Mouse (Mus musculus) left cerebral cortex, postnatal 36 days (tissue): ENCODE data around the gene Ppox. TPM values are rescaled to one million over a fixed set of nuclear protein-coding genes. Genes with fewer than 3 reads are reported as not detected.
"Not testable (repeated sequence)": the region's sequence is repeated elsewhere in the genome, so short reads cannot be mapped to it uniquely, and the experiment has no call there.

Experiments used
- DNase-seq, 2 experiments: peaks; one replicate each; pipeline ENCODE4 v3.0.0; 2021 to 2022; ENCODE audit warnings: low spot score in 2 of 2, mixed read lengths in 1 of 2
- intact Hi-C: fragments of 180-260 bp; cut with DNase I; formaldehyde crosslinking; loops from one replicate; pipeline ENCODE4 v1.15.1; 2025
- total RNA-seq, 2 experiments: library from RNA; stranded (reverse); gene quantifications; 2 replicates each; pipeline ENCODE4 v1.2.3; 2021

The Ppox gene
- total RNA-seq: 10 to 100 TPM; 21.7 to 26.6 TPM

DNA sequence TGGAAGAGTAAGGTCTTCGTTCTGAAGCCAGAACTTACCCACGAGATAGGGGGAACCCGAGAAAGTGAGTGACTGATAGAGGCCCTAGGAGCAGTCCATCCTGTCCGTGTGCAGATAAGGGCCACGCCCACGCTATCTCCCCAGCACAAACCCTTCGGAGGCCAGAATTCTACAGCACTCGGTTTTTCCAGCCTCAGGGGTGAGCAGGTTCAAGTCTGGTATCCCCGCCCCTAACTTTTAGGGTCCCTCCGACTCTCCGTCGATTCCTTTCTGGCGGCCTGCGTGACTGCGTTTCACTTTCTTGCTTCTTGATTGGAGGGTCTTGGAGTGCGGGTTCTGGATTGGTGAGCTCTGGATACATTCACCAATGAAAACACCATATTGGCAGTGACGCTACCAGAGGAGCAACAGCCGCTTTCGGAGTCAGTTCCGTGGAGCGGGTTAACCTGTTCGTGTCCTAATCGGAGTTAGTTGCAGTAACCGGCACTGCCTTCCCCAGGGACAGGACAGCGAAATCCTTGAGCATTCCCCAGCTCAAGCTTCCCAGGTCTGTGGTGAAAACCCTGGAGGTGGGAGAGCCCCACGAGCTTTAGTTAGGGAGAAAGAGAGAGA is at the start of gene Ppox:
TSS of gene Ppox (minus strand) at position 271 of the 612 bp plus-strand sequence.
- DNase-seq: peak; percentile 91 to 94
- intact Hi-C loops: no loop called here

DNA sequence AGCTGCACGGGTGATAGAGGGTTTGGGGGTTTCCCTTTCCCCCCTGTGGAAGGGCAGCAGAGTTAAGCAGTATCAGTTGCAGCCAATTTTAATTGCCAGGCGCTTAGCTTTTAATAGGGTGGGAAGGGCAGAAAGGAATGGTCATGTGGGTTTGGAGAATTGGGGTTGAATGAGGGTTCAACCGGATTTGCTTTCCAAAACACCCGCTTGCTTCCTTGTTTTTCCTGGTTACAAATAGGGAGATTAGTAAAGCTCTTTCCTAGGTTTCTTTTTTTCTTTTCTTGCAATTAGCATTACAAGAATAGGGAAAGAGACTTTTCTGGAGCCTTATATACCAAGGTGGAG is 49.2 kb upstream of the Ppox start:
- DNase-seq: no peak
- intact Hi-C loops: no loop called here

DNA sequence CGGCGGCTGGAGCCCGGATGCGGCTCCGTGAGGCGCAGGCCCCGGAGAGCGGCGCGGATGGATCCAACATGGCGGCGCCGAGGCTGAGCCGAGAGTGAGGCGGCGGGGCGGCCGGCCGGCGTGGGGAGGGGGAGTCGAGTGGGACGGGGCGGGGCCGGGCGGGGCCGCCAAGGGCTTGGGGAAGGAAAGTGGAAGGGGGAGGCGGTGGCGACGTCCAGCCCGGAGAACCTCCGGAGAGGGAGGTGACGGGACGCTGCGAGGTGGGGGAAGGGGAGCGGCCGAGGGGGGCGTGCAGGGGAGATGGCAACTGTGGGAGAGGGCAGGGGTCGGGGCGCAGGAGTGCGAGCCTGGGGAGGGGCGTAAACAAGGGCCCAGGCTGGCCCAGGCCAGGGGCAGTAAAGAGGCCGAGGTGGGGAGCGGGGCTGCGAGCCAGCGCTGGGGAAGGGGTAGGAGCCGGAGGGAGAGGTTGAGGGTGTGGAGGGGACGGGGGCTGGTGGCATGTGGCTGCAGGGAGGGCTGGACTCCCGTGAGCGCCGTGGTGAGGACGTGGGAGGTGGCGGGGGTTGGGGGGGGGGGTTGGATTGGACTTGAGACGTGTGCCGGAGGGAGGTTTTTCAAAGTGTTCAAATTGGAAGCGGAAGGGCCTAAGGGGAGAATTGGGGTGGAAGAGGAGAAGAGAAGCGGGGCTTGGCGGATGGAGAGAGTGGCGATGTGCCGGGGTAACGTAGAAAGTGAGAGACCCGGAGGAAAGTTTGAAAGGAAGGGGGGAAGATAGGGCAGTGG is 48.6 kb upstream of the Ppox start:
- peak in 1 of 2 experiments; percentile 57 for DNase-seq

DNA sequence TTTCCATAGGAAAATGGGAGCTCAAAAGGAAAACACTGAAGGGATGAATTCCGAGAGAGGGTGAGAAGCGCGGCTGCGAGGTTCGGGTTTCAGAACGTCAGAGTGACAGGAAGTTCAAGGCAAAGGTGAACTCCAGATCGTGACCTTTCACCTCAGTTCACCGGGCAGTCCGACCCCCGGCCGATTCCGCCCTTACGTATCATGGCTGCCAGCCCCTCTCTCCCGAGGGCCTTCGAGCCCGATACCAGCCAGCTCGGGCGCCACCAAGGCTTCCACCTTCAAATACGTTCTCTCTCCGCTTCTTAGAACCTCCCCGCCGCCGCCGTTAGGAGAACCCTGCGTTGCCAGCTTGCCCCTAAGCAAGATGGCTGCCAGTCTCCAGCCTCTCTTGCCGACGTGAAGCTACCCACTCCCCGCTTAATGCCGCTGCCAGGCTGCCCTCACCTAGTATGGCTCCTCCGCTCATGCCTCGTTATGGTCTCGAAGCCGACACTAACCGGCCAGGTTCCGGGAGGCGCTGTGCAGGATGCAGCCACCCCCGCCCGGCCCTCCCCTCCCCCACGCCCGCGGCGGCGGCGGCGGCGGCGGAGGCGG is 48.0 kb upstream of the Ppox start, which contains the start of gene Dedd:
TSS of gene Dedd (plus strand) at position 307 of the 594 bp plus-strand sequence.
- intact Hi-C loops: loop anchor here (1.0 kb wide), 3 partner anchors 16 to 82 kb away; partner anchors contain the start of genes Nit1, Pfdn2 and Usf1
- DNase-seq: peak; percentile 94 to 95

More for the DNA sequence above, 48.6 kb upstream of the Ppox start:
- intact Hi-C loops: loop anchor here (1.0 kb wide), 3 partner anchors 16 to 82 kb away; partner anchors contain the start of genes Nit1, Pfdn2 and Usf1

DNA sequence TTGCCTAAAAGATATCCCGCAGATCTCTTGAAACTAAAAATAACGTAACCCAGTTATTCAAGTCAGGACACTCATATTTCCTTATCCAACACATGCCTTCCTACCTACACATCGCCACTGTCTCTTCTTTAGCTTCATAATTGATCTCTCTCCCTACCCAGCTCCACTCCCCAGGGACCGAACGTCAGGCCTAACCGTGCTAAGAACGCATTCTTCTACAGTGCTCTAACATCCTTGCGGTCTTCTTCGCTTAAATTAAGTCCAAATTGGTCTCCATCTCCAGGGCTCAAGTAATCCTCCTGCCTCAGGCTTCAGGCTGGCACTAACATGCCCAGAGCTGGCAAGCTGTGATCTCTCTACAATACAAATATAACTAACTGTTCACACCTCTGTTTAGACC is 47.3 kb upstream of the Ppox start:
- intact Hi-C loops: no loop called here
- no peak for DNase-seq

DNA sequence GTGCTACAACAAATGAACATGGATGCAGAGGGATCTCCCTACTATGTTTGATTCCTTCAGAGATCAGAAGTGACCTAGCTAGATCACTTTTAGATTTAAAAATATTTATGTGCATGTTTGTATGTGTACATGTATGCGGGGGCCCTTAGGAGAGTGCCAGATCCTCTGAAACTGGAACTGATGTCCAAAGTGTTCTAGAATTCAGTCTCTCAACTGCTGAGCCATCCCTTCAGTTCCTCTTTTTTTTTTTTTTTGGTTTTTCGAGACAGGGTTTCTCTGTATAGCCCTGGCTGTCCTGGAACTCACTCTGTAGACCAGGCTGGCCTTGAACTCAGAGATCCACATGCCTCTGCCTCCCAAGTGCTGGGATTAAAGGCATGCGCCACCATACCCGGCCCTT is 45.6 kb upstream of the Ppox start:
- intact Hi-C loops, DNase-seq: not testable (repeated sequence)

DNA sequence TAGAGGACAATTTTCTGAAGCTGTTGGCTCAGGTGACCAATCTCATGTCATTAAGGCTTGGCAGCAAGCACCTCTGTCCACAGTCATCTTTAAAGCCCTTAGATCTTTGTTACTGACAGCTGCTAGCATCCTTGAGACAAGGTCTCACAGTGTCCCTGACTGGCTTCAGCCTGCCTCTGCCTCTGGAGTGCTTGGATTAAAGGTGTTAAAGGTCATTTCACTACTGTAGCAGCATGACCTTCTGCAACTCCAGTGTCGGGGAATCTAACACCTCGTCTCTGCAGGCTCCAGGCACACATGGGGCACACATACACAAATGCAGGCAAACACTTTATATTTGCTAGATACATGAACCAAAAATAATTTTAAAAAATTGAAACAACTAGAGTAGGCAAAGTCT is 44.6 kb upstream of the Ppox start:
- intact Hi-C loops: no loop called here
- no peak for DNase-seq

DNA sequence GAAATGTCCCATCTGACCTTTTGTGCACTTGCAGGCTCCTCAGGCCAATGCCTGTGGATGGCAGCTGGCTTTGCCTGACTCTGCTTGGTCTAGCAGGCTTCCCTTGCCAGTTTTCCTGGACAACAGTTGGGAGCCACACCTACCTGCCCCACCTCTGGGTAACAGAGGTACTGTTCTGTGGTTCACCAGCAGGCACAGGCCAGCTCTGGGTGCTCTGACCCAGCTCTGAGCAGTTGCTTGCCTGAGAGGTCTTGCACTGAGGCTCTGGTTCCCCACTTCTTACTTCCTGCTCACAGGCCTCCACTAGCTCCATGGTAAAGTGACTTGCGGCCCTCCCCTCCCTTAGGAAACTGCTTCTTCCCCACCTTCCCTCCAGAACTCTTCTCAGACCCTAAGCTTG is 41.0 kb upstream of the Ppox start:
- DNase-seq: no peak
- intact Hi-C loops: no loop called here

DNA sequence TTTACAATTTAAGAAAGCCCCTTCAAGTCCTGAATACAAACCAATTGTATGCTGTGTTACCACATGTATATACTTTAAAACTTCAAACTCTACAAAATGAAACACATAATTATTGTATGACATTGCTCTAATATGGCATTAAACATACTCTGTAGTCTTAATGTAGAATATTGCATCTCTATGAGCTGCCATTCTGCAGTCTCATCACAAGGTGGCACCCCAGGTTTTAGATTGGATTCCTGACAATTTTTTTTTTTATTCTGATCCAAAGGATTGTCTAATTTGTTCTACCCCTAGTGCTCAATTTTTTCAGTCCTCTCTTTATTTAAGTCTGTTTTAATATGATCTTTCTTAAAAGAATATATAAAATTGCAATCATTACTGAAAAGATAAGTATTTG is 40.4 kb upstream of the Ppox start:
- intact Hi-C loops: no loop called here
- DNase-seq: no peak

DNA sequence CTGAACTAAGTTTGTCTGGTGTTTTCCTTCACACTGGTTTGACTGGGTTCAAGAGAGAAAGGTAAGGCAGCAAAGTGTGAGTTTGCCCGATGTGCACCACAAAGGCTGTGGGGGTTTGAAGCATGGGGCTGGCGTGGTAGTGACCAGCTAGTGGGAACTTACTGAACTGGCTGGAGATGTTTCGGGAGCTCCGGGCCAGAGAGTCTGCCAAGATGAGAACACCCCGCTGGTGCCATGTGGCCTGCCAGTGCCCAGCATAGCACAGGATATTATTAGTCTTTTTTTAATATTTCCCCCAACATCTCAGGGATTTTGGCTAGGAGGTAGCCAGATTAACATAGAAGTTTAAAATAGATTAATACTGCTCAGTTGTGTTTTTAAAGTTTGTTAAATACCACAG is 39.2 kb upstream of the Ppox start:
- intact Hi-C loops: no loop called here
- no peak for DNase-seq

DNA sequence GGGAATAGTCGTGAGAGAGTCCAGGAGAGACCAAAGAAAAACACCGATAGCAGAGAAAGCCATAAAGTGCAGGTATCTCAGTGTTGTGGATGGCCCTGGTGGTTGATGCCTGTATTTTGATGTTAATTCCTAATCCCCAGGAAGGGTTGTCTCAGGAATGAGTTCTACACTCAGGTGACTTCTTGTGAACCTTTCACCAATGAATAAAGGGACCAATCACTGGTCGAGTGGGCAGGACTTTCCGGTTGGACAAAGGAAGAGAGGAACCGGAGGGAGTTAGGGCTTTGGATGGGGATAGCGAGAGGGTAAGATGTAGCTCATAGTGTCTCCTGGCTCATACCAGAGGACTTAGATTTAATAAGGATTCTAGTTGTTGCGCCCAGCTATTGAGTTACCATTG is 38.8 kb upstream of the Ppox start:
- intact Hi-C loops: no loop called here
- DNase-seq: no peak

DNA sequence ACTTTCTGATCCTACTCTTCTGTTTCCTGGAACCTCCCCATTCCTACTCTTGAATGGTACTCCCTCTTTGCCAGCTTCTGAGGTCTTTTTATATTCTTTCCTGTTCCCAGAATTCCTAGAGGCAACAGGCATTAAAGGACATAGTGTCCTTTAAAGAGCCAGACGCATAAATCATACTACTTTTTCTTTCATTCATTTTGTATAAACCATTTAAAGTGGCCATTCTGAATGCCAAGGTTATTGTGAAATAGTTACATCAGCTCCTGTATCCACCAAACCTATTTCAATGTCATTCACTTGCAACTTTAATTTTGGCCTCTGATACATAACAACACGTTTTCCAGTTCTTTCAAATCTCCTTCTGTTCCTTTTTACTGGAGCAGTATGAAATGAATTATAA is 28.3 kb upstream of the Ppox start:
- intact Hi-C loops: no loop called here
- no peak for DNase-seq

DNA sequence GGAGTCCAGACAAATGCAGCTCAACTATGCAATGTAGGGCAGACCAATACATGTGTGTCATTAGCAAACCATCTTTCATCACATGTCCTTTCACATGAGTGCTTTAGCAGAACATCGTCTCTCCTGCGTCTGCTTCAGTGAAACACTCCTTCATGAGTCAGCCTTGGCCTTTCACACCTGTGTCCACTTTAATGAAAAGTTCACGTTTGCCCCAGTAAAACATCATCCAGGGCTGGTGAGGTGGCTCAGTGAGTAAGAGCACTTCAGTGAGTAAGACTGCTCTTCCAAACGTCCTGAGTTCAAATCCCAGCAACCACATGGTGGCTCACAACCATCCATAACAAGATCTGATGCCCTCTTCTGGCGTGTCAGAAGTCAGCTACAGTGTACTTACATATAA is 25.2 kb upstream of the Ppox start:
- DNase-seq, intact Hi-C loops: not testable (repeated sequence)

DNA sequence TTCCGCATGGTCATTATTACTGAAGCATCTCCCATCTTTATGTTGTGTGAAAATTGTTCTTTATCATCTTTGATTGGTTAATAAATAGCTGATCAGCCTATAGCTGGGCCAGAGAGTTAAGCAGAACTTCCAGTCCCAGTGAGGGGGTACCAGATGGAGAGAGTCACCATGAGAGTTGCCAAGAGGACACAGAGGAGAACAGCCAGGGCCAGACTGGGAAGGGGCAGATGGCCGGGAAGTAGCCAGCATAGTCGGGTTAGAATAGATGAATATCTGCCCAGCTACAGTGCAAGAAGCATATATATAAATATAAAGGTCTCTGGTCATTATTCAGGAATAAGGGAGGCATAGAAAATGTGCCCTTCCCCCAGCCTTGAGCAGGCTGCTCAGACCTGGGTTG is 17.2 kb upstream of the Ppox start:
- no peak for DNase-seq

DNA sequence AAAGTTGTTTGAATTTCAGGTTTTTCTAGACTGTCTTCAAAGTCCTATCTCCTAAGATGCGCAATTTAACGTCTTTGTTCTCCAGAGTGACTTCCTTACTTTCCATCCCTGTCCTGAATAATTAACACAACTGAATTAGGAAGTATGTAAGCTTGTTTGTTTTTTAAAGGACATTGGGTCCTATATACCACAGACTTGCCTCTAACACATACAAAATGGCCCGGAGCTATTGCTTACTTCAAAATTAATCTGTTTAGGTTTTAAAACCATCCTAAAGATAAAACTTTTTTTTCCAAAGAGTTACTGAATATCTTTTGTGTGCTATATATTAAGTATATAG is 14.0 kb upstream of the Ppox start:
- intact Hi-C loops: no loop called here
- DNase-seq: no peak

More for the DNA sequence above, 17.2 kb upstream of the Ppox start:
- intact Hi-C loops: no loop called here

DNA sequence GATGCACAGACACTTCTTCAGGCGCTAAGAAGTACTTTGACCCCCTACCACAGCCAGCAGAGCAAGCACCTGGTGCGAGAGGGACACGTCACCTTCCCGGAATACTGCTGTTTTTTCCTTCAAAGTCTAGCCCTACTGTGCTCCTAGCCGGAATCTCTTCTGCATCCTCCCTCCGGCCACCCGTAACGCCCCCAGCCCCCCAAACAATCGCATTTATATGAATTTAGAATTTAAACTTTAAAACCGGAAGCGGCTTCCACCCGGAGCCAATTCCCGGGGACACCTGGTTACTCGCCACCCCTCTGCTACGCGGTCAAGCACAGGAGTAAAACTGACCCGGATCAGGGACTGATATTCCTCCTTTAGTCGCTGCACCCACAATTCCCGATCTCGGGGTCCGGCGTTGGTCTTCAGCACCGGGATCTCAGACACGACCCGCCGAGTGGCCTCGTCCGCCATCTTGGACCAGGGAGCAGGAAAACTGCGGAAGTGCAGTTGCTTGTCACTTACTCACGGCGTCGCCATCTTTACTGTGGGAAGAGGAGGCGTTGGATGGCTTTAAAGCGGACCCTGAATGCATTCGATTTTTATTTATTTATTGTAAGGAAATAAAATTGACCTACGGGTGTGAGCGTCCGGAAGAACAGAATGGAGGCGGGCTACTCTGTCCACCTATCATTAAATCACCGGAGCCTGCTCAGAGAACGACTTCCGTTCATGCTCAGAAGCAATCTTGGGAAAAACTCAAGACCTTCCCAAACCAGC is 13.5 kb upstream of the Ppox start, which contains the start of gene Ufc1:
TSS of gene Ufc1 (minus strand) at position 727 of the 765 bp plus-strand sequence.
- peak; percentile 86 to 89 for DNase-seq
- intact Hi-C loops: no loop called here

DNA sequence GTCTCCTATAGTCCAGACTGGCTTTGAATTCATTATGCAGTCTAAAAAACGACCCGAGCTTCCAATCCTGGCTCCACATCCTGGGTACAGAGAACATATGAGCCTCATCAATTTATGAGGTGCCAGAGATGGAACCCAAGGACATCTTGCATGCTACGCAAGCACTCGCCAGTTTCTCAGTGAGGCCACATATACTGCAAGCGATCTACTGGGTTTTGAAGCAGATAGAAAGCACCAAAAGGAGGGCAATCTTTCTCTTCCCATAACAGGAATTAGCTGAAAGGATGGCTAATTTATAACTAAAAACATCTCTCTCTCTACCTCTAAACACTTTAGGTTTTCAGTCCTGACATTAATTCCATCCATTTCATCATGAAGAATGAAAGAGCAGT is 12.9 kb upstream of the Ppox start:
- no peak for DNase-seq
- intact Hi-C loops: loop anchor here (1.0 kb wide), 1 partner anchor 35 kb away; the partner anchor contains the start of gene Dedd

DNA sequence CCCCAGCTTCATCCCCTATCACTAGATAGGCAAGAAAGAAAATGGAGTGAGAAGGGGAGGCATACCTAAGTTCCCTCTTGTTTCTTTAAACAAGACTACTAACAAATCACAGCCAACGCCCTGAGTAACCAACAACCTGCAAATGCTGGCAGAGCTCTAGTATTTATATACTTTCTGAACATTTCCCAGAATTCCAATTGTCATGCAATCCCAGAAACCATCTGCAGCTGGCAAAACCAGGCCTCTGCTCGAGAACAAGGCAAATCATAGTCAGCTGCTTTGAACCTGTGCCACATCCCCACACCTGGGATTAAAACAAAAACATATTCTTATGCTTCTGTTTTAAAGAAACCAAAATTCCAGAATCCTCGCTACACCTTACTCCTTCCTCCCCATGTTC is 12.4 kb upstream of the Ppox start:
- intact Hi-C loops: loop anchor here (1.0 kb wide), 1 partner anchor 36 kb away; the partner anchor contains the start of gene Dedd
- DNase-seq: no peak

DNA sequence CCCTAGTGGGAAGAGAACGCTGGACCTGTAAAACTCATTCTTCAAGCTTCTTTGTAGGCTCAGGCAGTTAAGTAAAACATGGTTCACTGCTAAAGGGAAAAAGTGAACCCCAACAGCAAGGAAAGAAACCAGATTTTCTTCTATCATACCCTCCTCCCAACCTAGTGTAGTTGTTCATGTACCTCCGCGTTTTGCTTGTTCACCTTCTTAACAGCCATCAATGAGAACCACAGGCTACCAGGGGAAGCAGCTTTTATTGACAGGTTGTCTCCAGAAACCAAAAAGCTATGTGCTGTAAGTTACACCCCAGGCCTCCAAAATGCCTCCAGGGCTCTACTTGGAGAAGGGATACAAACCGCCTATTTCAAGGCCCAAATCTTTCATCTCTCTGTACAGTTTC is 7.3 kb upstream of the Ppox start:
- no peak for DNase-seq
- intact Hi-C loops: no loop called here
